Mouse (Mus musculus): ENCODE data around the gene Alpk1. TPM values are rescaled to one million over a fixed set of nuclear protein-coding genes. Genes with fewer than 3 reads are reported as not detected.
A peak's percentile ranks its signal among the peaks of the same experiment; 100 is the strongest.

Gene Alpk1
- 1 to 10 TPM; 1.9 to 2.1 TPM for total RNA-seq (2021)
- long read RNA-seq, experiment 1, partial matches to known transcripts = 0 of 1 reads
- long read RNA-seq, experiment 1, other reads (novel, unspliced or antisense) = 1 of 1 reads
- long read RNA-seq, experiment 2 = 0 reads

DNA sequence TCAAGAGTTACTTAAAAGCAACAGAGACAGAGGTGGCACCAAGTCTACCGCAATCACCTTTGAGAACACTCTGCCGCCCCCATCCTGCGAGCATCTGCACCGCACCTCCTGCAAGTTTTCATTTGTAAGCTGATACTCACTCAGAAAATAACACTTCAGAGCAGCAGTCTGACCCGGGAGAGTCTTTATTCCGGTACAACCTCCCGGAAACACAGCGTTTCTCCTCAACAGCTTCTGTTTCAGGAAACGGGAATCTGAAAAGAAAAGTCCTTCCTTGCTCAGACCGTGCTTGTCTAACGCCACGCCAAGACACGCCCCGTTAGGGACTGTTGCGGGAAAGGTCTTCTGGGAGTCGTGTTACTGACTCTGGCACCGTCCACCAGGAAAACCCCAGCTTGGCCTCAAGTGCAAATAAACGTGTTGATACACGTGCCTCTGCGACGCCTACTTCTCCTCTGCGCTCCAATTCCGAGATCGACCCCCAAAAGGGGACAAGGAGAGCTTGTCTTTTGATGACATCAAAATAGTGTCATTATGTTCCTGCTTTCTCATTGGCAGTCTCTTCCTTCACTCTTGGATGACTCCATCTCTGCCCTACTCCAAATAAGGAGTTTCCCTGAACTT, at the start of gene Alpk1:
Alpk1 (minus strand) TSS at position 507 of the 624 bp plus-strand sequence.
- peak; percentile 77 for DNase-seq (ENCODE audit: low spot score)

DNA sequence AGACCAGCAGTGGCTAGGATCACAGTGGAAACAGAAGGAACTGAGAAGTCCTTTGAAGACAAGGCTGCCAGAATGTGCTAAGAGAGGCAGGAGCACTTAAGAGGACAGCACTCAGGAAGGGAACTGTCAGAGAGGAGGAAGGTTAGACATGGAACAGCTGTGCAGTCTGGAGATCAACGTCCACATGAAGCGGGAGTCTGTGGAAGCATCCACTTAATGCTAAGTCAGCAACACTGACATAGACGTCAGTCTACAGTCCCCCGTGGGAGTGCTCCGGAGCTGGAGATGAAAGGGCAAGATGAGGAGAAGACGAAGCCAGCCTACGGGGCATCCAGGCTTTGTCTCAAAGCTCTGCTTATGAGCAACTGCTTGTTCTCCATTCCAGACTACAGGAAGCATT, 46.8 kb upstream of the Alpk1 start:
- DNase-seq (ENCODE audit: low spot score) = no peak

DNA sequence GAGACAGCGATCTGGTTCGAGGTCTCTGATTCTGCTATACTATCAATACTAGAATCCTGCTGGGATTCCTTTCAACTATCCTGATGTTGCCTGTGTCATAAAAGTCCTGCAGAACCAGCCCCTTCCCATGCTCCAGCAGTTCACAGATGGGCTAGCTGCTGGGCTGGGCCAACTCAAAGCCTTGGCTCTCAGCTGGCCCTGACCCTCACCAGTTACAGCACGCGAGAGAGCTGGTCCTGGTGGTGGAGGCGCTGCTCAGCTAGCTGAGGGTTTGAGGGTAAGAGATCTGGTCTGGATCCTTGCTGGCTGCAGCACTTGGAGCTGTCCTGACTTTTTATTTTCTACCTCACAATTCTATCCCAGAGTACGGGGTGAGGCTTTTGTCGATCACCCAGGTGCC, 46.2 kb upstream of the Alpk1 start:
- no peak for DNase-seq (ENCODE audit: low spot score)

DNA sequence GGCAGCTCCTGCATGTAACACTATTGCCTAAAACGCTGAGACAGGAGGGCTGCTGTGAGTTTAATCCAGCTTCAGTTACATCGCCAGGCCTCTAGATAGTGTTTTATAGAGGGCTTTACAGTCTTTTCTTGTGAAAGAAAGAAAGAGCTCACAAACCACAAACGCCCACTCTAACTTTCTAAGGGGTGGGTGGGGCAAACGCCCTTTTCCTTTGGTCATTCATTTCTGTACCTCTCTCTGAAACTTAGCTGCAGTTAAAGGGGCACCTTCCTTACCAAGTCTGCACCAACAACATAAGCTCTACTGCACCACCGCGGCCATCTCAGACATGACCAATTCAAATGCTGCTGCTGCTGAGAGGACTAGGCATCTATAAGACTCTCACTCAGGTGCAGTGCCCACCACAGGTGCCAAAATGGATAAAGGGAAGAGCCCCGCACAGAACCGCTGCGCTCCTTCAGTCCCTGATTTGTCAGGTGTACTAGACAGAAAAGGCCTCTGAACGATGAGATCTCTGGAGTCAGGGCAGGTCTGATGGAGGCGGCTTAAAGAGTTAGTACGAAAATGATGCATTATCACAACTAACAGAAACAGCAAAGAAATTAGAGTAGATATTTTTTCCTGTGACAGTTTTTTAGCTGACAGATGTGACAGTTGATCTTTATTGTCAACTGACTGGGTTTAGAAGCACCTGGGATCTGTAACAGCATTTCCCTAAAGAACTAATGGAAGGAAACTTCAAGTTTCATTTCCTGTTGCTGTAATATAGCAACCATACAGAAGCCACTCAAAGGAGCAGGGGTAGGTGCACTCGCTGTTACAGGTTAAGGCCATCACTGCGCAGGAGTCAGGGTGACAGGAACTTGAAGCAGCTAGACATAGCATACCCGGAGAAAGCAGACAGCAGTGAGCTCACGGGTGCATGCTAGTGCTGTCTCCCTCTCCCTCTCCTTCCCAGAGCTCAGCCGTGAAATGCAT, 43.8 kb upstream of the Alpk1 start:
- DNase-seq (ENCODE audit: low spot score) = no peak

DNA sequence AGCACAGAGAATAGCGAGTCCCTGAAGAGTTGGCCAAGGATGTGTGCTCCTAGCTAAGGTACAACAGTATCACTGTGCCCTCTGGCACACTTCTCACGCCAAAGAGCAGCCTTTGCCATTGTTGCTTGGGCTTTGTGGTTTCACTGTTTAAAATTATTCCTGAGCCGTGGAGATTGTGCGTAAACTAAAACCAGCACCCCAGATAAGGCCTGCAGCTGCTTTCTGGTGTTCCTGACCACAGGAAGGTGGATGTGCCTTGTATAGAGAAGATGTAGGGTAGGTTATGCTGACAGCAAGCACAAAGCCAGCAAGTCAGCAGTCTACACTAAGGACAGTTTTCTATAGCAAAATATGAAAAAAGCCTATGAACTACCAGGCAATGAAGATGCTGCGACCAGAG, 40.9 kb upstream of the Alpk1 start:
- no peak for DNase-seq (ENCODE audit: low spot score)

DNA sequence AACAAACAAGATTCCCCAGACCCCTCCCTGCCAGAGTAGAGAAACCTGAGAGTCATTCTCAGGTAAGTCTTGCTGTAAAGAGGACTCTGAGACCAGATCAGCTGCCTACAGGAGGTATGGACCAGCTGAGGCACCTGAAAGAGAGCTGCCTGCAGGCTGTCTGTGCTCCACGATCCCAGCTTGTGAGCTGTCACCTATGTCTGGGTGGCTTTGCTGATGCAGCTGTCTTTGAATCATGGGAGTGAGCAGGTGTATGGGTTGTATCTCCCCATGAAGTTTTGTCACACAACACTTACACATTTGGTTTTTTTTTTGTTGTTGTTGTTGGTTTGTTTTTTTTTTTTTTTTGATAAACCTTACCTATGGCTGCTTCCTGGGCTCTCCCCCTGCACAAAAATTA, 40.1 kb upstream of the Alpk1 start:
- DNase-seq (ENCODE audit: low spot score) = no peak

DNA sequence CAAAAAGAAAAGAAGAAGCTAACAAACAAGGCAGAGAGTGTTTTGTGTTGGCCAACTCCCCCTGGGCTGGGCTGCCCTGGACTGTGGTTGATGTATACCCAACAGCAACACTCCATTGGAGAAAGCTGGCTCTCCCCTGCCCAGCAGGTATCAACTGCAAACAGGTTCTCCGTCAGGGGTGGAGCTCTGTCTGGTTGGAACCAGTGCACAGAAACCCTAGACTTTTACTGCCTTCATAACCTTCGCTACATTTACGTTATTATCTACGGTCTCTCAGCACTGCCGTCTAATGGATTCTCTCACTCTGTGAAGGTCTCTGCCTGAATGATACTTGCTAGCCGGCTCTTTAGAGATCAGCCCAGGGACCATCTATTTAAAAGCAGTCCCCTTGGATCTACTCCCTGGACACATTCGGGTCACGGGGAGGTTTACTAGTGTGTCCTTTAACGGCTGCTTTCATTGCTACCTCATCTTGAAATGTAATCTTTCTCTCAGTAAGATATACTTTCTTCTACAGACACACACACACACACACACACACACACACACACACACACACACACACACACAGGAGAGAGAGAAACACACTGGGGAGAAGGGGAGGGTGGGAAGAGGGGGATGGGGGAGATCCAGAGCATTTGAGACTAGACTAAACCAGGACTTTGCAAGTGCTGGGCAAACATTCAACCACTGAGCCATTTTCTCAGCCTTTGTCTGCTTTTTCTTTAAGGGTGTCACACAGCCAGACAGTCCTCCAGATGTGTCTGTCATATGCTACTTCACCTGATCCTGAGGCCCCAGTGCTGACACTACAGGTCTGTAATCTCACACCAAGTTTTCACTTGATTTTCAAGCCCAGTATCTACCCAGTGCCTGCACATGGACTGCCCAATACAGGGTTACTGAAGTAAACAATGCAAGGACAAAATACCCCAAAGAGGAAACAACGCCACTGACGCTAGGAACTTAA, 38.7 kb upstream of the Alpk1 start:
- DNase-seq (ENCODE audit: low spot score) = peak; percentile 30

DNA sequence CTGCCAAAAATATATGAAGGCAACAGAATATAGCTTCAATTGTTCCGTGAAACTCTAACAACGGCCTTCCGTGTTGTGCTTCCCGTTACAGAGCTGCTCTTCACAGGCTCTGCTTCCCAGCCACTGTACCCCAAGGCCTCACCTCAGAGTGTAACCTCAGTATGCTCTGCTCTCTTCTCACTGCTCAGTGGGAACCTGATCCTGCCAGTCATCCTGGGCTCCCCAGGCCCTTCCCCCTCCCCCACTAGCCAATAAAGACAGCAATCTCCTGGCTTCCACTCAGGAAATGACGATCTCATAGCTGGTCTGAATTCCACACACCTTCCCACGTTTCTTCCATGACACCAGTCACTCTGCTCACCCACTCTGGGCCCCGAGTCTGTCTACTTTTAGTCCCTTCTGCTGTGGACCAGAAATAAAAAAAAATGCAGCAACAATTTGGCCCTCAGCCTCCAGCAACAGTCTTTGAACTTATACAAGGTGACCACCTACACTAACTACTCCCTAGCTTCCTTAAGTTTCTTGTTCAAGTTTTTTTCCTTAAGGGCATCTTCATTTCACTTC, 36.9 kb upstream of the Alpk1 start:
- DNase-seq (ENCODE audit: low spot score) = peak; percentile 43

DNA sequence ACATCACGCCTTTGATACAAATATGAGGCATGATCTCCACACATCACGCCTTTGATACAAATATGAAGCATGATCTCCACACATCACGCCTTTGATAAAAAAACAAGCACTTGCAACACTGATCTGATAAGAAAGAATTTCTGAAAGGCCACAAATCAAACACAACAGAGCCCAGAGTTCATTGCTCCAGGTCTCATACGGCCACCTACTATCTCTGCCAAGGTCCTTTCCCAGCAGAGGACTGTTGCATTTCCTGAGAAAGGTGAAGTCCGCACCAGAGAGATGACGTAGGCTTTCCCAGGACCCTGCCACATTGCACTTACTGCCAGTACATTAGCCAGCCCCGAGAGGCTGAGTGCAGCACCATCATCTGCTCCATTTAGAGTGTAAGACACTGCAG, 28.8 kb upstream of the Alpk1 start:
- DNase-seq (ENCODE audit: low spot score) = no peak

DNA sequence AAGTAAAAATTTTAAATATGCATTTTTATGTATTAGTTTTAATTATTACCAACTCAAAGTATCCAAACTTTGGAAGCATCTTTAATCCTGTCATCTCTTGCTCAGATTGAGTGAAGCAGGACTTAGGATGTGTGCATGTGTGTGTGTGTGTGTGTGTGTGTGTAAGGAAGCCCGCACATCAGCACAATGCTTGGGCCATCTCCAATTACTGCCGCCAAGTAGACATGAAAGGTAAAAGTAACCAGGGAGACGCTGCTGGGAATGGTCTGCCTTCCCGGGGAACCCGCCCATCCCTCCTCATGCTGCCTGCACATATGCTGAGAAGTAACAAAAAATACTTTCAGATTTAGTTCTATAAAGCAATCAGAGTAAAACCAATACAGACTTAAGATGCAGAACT, 27.5 kb upstream of the Alpk1 start:
- DNase-seq (ENCODE audit: low spot score) = no peak

DNA sequence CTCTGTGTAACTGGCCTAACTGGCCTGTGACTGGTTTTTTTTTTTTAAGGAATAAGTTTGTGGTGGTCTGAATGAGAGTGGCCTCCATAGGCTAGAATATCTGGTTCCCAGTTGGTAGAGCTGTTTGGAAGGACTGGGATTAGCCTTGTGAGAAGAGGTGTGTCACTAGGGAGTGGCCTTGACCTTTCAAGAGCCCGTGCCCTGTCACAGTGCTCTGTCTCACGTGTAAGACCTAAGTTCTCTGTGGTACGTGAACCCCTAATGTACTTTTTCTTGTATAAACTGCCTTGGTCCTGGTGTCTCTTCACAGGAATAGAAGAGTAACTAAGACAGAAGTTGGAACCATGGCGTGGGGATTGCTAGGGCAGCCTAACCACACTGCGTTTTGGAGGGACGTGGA, 25.7 kb upstream of the Alpk1 start:
- no peak for DNase-seq (ENCODE audit: low spot score)

DNA sequence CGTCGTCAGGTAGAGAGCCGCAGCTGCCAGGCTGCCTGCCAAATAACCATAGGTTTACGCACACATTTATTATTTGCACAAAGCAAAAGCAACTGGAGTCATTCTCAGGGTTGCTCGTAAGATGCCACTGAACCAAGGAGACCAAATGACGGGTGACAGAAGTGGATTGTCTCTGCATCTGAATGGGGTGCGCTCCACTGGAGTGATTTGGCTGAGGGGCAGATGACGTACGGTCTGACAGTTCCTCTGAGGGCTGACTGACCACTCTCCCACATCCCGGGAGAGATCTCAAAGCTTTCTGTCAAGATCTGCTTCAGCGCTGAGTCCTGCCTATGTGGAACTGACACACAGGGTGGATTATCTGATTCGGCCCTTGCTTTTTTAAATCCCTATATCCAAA, 24.7 kb upstream of the Alpk1 start:
- DNase-seq (ENCODE audit: low spot score) = no peak

DNA sequence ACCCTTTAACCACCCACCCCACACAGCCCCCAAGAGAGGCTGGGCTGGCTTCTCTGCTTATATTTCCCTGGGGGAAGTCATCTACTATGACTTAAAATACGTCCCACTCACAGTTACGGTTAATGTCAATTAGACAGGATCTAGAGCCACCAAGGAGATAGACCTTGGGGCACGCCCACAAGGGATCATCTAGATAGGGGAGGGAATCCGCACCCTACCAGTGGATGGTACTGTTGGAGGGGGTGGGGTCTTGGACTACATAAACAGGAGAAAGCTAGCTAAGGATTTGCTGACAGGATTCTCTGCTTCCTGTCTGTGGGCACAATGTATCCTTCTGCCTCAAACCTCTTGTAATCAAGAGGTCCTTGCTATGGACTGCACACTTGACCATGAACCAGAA, 24.1 kb upstream of the Alpk1 start:
- DNase-seq (ENCODE audit: low spot score) = no peak

DNA sequence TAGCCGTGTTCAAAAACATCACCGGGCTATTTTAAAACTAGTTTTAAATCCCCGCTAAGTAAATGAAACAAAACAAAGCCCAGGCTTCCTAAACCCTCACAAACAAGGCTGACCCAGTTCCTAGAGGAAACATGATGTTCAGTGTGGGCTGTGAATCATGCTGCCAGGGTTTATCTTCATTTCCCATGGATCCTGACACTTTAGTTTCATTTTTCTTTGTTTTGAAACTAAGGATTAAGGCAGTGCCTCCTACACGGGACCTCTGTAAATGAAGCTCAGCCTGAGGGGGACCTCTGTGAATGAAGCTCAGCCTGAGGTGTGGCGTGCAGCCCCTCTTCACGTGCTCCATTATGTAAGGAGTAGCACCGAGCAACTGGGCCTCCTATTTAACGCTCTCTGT, 22.5 kb upstream of the Alpk1 start:
- DNase-seq (ENCODE audit: low spot score) = no peak

DNA sequence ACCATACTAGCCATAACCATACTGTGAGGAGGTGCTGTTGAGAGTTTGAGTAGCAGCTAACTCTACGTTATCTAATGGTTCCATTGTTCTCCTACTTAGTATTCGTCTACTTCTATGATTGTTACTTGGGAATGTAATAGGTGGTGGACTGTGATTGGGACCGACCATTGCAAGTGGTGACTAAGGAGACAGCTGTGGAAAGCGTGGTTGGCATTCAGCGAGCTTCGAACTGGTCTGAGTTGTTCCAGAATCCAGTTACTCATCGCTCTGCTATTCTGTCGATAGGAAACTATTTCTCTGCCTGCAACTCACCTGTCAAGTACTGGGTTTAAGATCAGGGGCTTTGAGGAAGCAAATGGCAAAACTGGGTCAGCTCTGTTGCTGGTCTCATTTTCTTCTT, 20.8 kb upstream of the Alpk1 start:
- no peak for DNase-seq (ENCODE audit: low spot score)

DNA sequence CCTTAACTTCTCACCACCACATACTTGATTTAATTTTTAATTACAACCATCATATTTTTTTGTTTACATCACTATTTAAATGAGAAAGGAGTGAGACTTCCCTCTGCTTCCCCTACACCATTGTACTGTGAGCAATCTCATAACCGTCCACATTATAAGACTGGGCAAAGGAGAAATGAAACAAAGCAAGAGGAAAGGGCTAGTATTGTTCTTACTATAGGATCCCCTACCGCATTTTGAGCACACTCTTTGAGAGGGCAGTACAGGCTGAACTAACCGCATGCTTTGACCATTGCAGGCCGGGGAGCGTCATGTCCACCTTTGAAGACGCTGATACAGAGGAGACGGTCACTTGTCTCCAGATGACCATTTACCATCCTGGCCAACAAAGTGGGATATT, 15.9 kb upstream of the Alpk1 start:
- no peak for DNase-seq (ENCODE audit: low spot score)

DNA sequence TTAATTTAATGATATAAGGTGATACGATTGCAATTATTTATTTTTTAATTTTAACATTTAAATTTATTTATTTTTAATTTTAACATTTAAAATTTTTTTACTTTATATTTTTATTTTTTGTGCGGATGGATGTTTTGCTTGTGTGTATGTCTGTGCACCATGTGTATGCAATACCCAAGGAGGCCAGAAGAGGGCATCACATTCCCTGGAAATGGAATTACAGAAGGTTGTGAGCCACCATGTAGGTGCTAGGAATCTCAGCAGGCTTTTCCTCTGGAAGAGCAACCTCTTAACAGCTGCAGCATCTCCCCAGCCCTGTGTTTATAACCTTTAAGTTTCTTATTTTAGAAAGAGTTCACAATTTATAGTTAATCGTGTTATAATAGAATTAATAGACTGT, 15.4 kb upstream of the Alpk1 start:
- DNase-seq (ENCODE audit: low spot score) = no peak

DNA sequence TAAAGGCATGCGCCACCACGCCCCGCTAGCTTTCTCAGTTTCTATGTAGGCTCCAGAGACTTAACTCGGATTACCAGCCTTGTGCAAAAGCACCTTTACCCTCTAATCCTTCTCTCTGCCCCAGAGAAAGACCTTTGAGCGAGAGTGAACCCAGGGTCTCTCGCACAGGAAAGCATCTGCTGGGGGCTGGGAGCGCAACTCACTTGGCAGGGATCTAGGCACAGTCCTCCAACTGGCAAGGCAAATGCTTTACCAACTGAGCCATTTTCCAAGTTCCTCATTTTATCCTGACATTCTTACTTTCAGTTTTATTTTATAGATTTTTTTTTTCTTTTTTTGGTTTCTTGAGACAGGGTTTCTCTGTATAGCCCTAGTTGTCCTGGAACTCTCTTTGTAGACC, 12.7 kb upstream of the Alpk1 start:
- DNase-seq (ENCODE audit: low spot score) = no peak

DNA sequence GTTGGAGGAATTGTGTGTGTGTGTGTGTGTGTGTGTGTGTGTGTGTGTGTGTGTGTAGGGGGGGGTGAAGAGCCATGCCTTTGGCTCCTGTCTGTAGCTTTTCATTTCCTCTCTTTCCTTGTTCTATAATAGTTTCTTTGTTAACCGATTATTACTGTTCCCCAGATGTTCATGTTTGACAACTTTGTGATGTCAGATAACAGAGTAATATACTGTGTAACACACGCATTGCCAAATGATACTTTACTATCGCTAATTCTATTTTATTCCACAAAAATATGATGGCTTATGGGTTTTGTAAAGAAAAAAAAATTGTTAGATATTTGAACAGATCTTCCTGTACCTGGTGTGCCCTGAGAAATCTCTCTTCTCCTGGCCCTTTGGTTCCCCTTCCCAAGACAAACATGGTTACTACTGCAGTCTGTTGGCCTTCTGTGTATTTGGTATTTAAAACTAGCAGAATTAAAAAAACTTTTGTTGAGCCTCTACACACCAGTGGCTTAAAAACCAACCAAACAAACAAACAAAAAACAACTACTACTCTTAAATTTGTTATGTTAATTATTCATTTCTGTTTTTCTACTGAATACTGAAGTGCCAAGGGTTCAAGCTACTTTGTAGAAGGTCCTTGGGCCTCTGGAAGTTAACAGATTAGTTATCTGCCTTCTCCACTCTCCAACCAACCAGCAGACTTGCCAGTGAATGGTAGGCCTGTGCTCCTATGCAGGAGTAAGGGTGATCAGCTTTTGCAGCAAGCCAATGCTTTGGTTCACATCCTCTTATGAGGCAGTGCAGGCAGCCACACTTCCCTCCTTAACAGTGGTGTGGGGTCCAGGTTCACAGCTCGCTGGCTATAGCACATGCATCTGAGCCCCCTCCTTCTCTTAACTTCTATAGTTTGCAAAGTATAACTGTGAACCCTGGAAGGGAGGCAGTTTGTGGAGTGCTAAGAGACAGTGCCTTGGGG, 11.6 kb upstream of the Alpk1 start:
- DNase-seq (ENCODE audit: low spot score) = no peak

DNA sequence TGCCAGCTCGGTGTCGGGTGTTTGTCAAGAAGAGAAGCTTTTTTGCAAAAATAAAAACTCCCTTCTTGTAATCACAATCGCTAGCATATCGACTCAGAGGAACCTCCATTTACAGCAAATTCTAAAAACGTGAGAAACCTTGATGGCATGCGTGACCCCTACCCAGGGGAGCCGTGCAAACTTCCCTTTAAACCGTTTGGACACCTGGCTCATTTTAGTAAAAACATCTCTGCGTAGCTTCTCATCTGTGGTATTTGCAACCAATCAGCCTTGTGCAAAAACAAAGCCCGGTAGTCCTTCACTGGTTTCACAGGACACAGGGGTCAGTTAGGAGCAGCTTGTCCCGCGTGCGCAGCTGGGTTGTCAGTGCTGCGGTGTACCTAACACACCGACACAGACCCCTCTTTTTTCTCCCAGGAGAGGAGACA, 10.7 kb upstream of the Alpk1 start:
- DNase-seq (ENCODE audit: low spot score) = no peak
